ENCODE assay signal across 15 mouse cellular contexts in the genomic region with DNA sequence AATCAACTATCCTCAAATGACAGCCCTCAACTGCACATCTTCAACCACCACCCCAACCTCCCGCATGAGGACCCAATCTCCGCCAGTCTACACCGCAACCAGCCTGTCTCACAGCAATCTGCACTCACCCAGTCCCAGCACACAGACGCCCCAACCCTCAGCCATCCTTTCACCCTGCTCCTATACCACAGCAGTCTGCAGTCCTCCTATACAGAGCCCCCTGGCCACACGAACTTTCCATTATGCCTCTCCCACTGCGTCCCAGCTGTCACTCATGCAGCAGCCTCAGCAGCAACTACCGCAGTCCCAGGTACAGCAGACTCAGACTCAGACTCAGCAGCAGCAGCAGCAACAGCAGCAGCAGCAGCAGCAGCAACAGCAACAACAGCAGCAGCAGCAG.
A peak's percentile ranks its signal among the peaks of the same experiment; 100 is the strongest.
DNase-seq lines count a peak whose midpoint lies in the region; ATAC-seq and TF ChIP-seq lines count a peak whose summit lies in the region.
"Had no signal": no experiment of that assay in that cellular context is flagged by ENCODE, and none has a peak within 500 bp of the region (broad histone marks: within the 10 kb centered on the region; RNA-seq: fewer than 3 reads in every experiment).

No protein-coding gene starts in this region.

- TF ChIP-seq POLR2A in brain, embryonic 14.5 days (IDR thresholded peaks at IDR 0.05; ENCODE audit: borderline replicate concordance, extremely low read depth, insufficient read depth, insufficient read length, poor library complexity, severe bottlenecking), result no peak

- no peak overlapping the region for H3K27ac ChIP-seq in hindbrain, embryonic 15.5 days (replicated peaks)
- no peak overlapping the region for H3K27ac ChIP-seq in hindbrain, embryonic 13.5 days
- H3K27ac ChIP-seq in midbrain, embryonic 12.5 days (replicated peaks), result no peak overlapping the region
- H3K27ac ChIP-seq in midbrain, embryonic 10.5 days (replicated peaks), result no peak overlapping the region
- H3K27ac ChIP-seq in midbrain, embryonic 15.5 days, result no peak overlapping the region
- H3K27ac ChIP-seq: left cerebral cortex, adult 2 months had no signal

- H3K9ac ChIP-seq in hindbrain, embryonic 15.5 days, result no peak overlapping the region
- no peak overlapping the region for H3K9ac ChIP-seq in hindbrain, embryonic 13.5 days
- H3K9ac ChIP-seq in midbrain, embryonic 12.5 days (replicated peaks), result no peak overlapping the region
- no peak overlapping the region for H3K9ac ChIP-seq in midbrain, embryonic 15.5 days
- H3K9ac ChIP-seq: lung, embryonic 14.5 days had no signal

- H3K27me3 ChIP-seq in hindbrain, embryonic 15.5 days, result no peaks in the 10 kb centered on the region
- no peaks in the 10 kb centered on the region for H3K27me3 ChIP-seq in hindbrain, embryonic 13.5 days
- no peaks in the 10 kb centered on the region for H3K27me3 ChIP-seq in midbrain, embryonic 12.5 days
- no peaks in the 10 kb centered on the region for H3K27me3 ChIP-seq in midbrain, embryonic 10.5 days (ENCODE audit: low read depth, poor library complexity, severe bottlenecking)
- H3K27me3 ChIP-seq in midbrain, embryonic 15.5 days (replicated peaks), result no peaks in the 10 kb centered on the region

- H3K36me3 ChIP-seq in hindbrain, embryonic 15.5 days, result no peaks in the 10 kb centered on the region
- no peaks in the 10 kb centered on the region for H3K36me3 ChIP-seq in hindbrain, embryonic 13.5 days
- H3K36me3 ChIP-seq in midbrain, embryonic 12.5 days, result no peaks in the 10 kb centered on the region
- no peaks in the 10 kb centered on the region for H3K36me3 ChIP-seq in midbrain, embryonic 10.5 days
- H3K36me3 ChIP-seq in midbrain, embryonic 15.5 days (replicated peaks), result no peaks in the 10 kb centered on the region

- no peak for TF ChIP-seq CTCF in brain, embryonic 14.5 days (IDR thresholded peaks at IDR 0.05; ENCODE audit: borderline replicate concordance, extremely low read depth, insufficient read depth, insufficient read length)

- no peak for DNase-seq in midbrain, embryonic 10.5 days (ENCODE audit: low spot score)
- peak; percentile 3 for DNase-seq in brain, embryonic 14.5 days (ENCODE audit: low read depth)
- DNase-seq: cerebellum, adult 9-10 months; gastrocnemius, postnatal 25 days; heart, postnatal 36 days; kidney, adult 8-10 months; lung, embryonic 14.5 days; thymus, adult 2 months had no signal

- 71% methylated on average over 7 of the region's 7 CpGs for WGBS in hindbrain, embryonic 15.5 days
- WGBS in hindbrain, embryonic 13.5 days, result 69% methylated on average over 7 of the region's 7 CpGs
- 63% methylated on average over 7 of the region's 7 CpGs for WGBS in midbrain, embryonic 12.5 days
- 68% methylated on average over 7 of the region's 7 CpGs for WGBS in midbrain, embryonic 10.5 days
- WGBS in midbrain, embryonic 15.5 days, result 60% methylated on average over 7 of the region's 7 CpGs

- no peaks in the 10 kb centered on the region for H3K4me1 ChIP-seq in hindbrain, embryonic 15.5 days (replicated peaks)
- no peaks in the 10 kb centered on the region for H3K4me1 ChIP-seq in hindbrain, embryonic 13.5 days (replicated peaks)
- no peaks in the 10 kb centered on the region for H3K4me1 ChIP-seq in midbrain, embryonic 12.5 days
- no peaks in the 10 kb centered on the region for H3K4me1 ChIP-seq in midbrain, embryonic 10.5 days
- H3K4me1 ChIP-seq in midbrain, embryonic 15.5 days, result no peaks in the 10 kb centered on the region

- H3K9me3 ChIP-seq in hindbrain, embryonic 15.5 days, result no peaks in the 10 kb centered on the region
- no peaks in the 10 kb centered on the region for H3K9me3 ChIP-seq in hindbrain, embryonic 13.5 days
- no peaks in the 10 kb centered on the region for H3K9me3 ChIP-seq in midbrain, embryonic 12.5 days
- no peaks in the 10 kb centered on the region for H3K9me3 ChIP-seq in midbrain, embryonic 10.5 days (replicated peaks)
- H3K9me3 ChIP-seq in midbrain, embryonic 15.5 days, result no peaks in the 10 kb centered on the region

- no peak overlapping the region for H3K4me3 ChIP-seq in hindbrain, embryonic 15.5 days
- H3K4me3 ChIP-seq in hindbrain, embryonic 13.5 days, result no peak overlapping the region
- H3K4me3 ChIP-seq in midbrain, embryonic 12.5 days, result no peak overlapping the region
- H3K4me3 ChIP-seq in midbrain, embryonic 10.5 days, result no peak overlapping the region
- H3K4me3 ChIP-seq in midbrain, embryonic 15.5 days, result no peak overlapping the region
- H3K4me3 ChIP-seq: left cerebral cortex, adult 2 months had no signal

- no peak overlapping the region for H3K4me2 ChIP-seq in hindbrain, embryonic 15.5 days
- H3K4me2 ChIP-seq in hindbrain, embryonic 13.5 days, result no peak overlapping the region
- no peak overlapping the region for H3K4me2 ChIP-seq in midbrain, embryonic 12.5 days (replicated peaks)
- no peak overlapping the region for H3K4me2 ChIP-seq in midbrain, embryonic 15.5 days
- H3K4me2 ChIP-seq: heart, embryonic 11.5 days; lung, embryonic 14.5 days had no signal

- 0 out of 2 replicates have a peak, but pooled peaks have one; percentile 23 for ATAC-seq in hindbrain, embryonic 15.5 days (ENCODE audit: low FRiP score, low read depth)
- no peak for ATAC-seq in hindbrain, embryonic 13.5 days (ENCODE audit: low FRiP score)
- peak; percentile 44; the same call in 1 of the 2 replicates for ATAC-seq in midbrain, embryonic 12.5 days (ENCODE audit: low FRiP score, low read depth)
- ATAC-seq in midbrain, embryonic 15.5 days (replicated peaks), result peak; percentile 71; the same call in 1 of the 2 replicates
- no peak for ATAC-seq in inflammation-experienced regulatory T-cells, adult 6 months

Comparison
In these comparisons a context has a peak if more than half of its experiments do, and no peak if none do; other contexts are left out.
1. ATAC-seq: peak in hindbrain, embryonic 15.5 days (single experiment), midbrain, embryonic 12.5 days (single experiment) and midbrain, embryonic 15.5 days (single experiment); none in hindbrain, embryonic 13.5 days (single experiment) and inflammation-experienced regulatory T-cells, adult 6 months (single experiment).